Mouse (Mus musculus): ENCODE results near the gene Ankrd40.

DNA sequence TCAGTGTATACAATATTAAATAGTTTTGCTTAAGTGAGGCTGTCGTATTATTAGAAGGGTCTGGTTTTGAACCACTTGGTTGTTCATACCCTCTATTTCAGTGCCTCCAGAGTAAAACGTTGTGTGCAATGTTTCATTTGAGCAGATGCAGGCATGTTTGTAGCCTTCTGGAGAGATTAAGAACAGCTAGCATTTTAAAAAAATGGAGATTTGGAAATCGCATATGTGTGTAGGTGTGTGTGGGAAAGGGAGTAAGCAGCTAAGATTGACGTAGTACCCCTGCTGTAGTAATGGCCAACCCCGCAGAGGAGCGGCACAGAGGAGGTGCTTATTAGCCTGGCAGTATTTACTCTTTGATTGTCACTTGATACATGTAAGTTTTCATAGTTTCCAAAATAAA, 4.9 kb downstream of the Ankrd40 start:
- TF ChIP-seq CTCF (IDR thresholded peaks at IDR 0.05; ENCODE audit: extremely low read depth, insufficient read depth, low read length) (no peak), POLR2A (IDR thresholded peaks at IDR 0.05; ENCODE audit: extremely low read depth, insufficient read depth, low read length) (no peak)
